Mouse (Mus musculus): ENCODE results near the gene Umps.

The Umps gene

DNA sequence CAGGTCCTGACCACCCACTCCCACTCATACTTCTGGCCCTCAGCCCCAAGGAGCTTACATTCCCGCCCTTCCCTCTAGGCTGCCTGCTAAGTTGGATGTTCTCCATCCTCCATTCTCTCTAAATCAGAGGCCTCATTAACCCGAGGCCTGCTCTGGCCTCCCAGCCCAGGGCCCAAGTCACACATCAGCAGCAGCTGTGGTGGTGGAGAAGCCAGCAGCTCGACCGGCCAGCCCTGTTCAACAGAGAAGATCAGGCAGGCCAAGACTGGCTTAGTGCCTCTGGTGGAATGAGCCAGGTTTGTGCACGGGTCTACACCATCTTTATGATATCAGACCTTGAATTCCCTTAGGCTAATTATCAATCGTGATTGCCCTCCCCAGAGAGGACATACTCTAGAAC, 36.1 kb downstream of the Umps start:
- DNase-seq (ENCODE audit: low read depth), result no peak

GRCm38 (mm10) chr16:33928788-33929462, 37.9 kb downstream of the Umps start:
- DNase-seq (ENCODE audit: low read depth), result no peak

GRCm38 (mm10) chr16:33927263-33927824, 39.5 kb downstream of the Umps start:
- no peak for DNase-seq (ENCODE audit: low read depth)

- no peak for DNase-seq (ENCODE audit: low read depth)
Observed at GRCm38 (mm10) chr16:33923758-33924157, 43.1 kb downstream of the Umps start.

DNA sequence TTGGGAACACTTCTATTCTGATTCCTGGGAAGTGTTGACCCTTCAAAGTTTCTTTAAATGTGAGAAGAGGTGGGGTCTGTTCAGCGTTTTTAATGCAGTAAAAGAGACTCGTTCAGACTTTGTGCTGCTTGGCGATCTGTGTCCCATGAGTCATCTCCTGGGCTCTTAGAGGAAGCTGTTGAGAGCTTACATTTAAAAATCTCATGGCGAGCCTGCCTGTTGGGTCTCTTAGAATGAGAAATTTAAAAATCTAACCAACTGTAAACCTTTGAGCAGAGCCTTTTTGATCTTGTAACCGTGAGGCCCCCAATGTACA, 43.9 kb downstream of the Umps start:
- DNase-seq (ENCODE audit: low read depth), result no peak

- peak; percentile 51 for DNase-seq (ENCODE audit: low read depth)
Observed at GRCm38 (mm10) chr16:33922111-33923000, 44.5 kb downstream of the Umps start.

DNA sequence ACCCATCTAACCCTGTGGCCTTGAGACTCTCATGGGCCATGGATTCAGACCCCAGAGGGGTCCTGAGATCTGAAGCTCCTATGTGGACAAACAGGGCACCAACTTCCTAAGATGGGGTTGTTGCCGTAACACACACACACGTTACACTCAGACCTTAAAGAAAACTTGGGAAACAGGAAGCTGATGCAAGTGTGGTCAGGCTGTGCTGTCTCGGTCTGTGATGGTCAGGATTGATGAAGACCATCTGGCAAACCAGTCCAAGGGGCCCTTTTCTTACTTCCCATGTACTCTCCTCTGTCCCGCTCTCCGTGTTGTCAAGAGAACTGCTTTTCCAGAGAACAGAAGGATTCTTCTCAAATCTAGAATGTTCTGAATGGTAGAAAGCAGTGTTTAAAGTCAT, 45.3 kb downstream of the Umps start:
- DNase-seq (ENCODE audit: low read depth), result no peak

DNA sequence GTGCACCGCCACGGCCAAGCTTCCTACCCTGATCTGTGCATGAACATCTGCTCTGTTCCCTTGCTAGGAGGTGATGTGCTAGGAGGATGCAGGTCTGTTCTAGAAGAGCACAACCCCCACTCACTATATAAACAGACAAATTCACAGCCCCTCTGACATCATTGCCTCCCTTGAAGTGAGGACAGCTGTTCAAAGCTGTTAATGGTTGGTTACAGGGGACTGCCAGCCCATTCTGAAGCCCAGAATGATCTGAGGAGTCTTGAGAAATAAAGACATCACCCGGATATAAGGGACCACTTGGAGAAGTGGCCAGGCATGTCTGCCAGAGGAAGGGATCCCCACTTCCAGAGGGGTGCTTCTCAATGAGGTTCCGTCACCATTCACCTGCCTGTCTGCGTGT, 48.9 kb downstream of the Umps start:
- DNase-seq (ENCODE audit: low read depth), result no peak

DNA sequence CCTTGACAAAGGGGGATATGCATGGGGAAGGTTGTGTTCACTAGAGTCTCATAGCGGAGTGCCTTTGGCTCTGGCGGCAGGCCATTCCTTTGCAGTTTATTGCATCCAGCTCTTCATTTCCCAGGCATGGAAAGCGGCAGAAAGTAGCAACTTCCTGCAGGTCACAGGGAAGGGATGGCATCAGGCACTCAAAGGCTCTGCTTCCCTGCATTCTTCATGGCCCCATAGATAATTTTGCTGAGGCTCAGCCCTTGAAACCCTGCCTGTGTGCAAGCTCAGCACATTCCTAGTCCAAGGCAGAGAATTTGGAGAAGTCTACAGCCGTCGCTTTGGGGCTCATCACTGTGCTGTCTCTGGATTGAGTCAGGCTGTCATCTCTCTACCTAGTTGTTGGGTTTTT, 49.4 kb downstream of the Umps start:
- no peak for DNase-seq (ENCODE audit: low read depth)

GRCm38 (mm10) chr16:33916473-33917251, 50.2 kb downstream of the Umps start:
- DNase-seq (ENCODE audit: low read depth), result no peak

DNA sequence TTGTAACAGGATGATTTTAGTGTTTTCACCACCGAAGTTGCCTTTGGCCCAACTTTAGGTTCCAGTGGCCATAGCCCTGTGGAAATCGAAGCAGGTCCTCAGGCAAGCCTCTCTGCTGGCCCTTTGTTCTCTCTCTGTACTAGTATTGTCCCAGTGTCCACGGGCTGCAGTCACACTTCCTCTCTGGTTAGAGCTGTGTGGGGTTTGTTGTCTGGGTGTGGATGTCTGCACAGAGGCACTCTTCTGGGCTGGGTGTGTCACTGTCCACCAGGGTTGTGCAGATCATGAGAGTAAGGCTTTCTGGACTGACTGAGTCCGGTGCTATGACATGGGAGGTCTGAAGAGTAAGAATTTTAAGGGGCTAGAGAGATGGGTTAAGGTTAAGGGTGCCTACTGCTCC, 51.8 kb downstream of the Umps start:
- no peak for DNase-seq (ENCODE audit: low read depth)

DNA sequence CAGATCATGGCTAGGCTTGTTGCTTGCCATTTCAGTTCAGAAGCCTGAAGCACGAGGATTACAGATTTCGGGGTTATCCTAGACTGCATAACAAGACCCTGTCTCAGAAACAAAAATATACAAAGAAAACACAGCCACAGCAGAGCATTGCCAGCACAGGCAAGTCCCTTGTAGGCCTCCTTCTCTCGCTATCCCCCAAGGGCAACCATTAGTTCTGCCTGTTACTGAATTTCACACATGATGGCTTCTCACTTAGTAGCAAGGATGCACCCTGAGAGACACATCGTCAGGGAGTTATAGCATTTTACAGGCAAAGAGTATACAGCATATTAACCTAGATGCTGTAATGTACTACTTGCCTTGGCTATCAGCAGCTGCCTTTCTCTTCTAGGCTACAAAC, 58.6 kb downstream of the Umps start:
- no peak for DNase-seq (ENCODE audit: low read depth)
